Mouse (Mus musculus) midbrain, embryonic 11.5 days (tissue): ENCODE measurements around the gene Slc16a12. TPM values are rescaled to one million over a fixed set of nuclear protein-coding genes. Genes with fewer than 3 reads are reported as not detected.

Experiments
- ATAC-seq: fragments of 200-750 bp; cut with Nextera tagmentation; 2 replicates; pipeline ENCODE4 v1.8.0; 2017; ENCODE audit warnings: moderate TSS enrichment, moderate library complexity; ENCODE audit not compliant: low FRiP score
- DNase-seq: peaks from one replicate; pipeline ENCODE4 v3.0.0; 2015; ENCODE audit warnings: low spot score; ENCODE audit errors: missing footprints
- H3K27ac ChIP-seq: fragments of 300-500 bp; sonication (generic); 2 replicates; pipeline ENCODE4 v1.5.1; 2014; ENCODE audit warnings: low read depth, low read length
- H3K27me3 ChIP-seq: fragments of 300-500 bp; sonication (generic); 2 replicates; pipeline ENCODE4 v1.6.1; 2014; ENCODE audit warnings: mild to moderate bottlenecking, low read length, moderate library complexity, mixed read lengths; ENCODE audit not compliant: control insufficient read depth, insufficient read depth
- H3K36me3 ChIP-seq: fragments of 300-500 bp; sonication (generic); 2 replicates; pipeline ENCODE4 v1.6.1; 2014; ENCODE audit warnings: mild to moderate bottlenecking, low read length, moderate library complexity, mixed read lengths; ENCODE audit not compliant: control insufficient read depth, insufficient read depth
- H3K4me1 ChIP-seq: fragments of 300-500 bp; sonication (generic); 2 replicates; pipeline ENCODE4 v1.6.1; 2014; ENCODE audit warnings: low read length; ENCODE audit not compliant: control insufficient read depth, insufficient read depth
- H3K4me2 ChIP-seq: fragments of 300-500 bp; sonication (generic); 2 replicates; pipeline ENCODE4 v1.6.1; 2014; ENCODE audit warnings: mild to moderate bottlenecking, moderate library complexity
- H3K4me3 ChIP-seq: fragments of 300-500 bp; sonication (generic); 2 replicates; pipeline ENCODE4 v1.5.1; 2014; ENCODE audit warnings: low read depth, low read length
- H3K9ac ChIP-seq: fragments of 300-500 bp; sonication (generic); 2 replicates; pipeline ENCODE4 v1.6.1; 2014; ENCODE audit warnings: low read length
- H3K9me3 ChIP-seq: fragments of 300-500 bp; sonication (generic); 2 replicates; pipeline ENCODE4 v1.6.1; 2016; ENCODE audit warnings: low read length; ENCODE audit not compliant: control insufficient read depth
- WGBS: fragments of 180-500 bp; shearing (Covaris S2); extraction: QIAGEN DNeasy Blood & Tissue Kit; methylation state at CpG from one replicate; pipeline ENCODE4 v1.1.7; 2014; 5-methylcytosine and 5-hydroxymethylcytosine counted together
- polyA plus RNA-seq: library from polyadenylated mRNA; unstranded; fragments of >200 nt; fragmentation: Nextera tagmentation; extraction: Ambion mirVana; gene quantifications from 2 replicates; pipeline ENCODE4 v1.2.1, GENCODE M21; 2014

Slc16a12 gene
- polyA plus RNA-seq, 1 experiment from 2014 or later: 2.7 TPM

- Histone ChIP-seq H3K36me3 (no peaks in the 10 kb centered on the region), H3K27me3 (no peaks in the 10 kb centered on the region), H3K4me2 (no peak overlapping the region), H3K4me3 (no peak overlapping the region), H3K9me3 (no peaks in the 10 kb centered on the region), H3K4me1 (no peaks in the 10 kb centered on the region), H3K9ac (no peak overlapping the region), H3K27ac (no peak overlapping the region)
- ATAC-seq (no peak), DNase-seq (no peak)
These were observed 27.0 kb downstream of the Slc16a12 start for GRCm38 (mm10) chr19:34720130-34720529.

- no peak overlapping the region for H3K9ac ChIP-seq
- no peaks in the 10 kb centered on the region for H3K9me3 ChIP-seq
- H3K27me3 ChIP-seq: no peaks in the 10 kb centered on the region
- no peak overlapping the region for H3K27ac ChIP-seq
- H3K36me3 ChIP-seq: no peaks in the 10 kb centered on the region
- WGBS: 80% methylated on average over 5 of the region's 5 CpGs
- H3K4me1 ChIP-seq: no peaks in the 10 kb centered on the region
- H3K4me2 ChIP-seq: no peak overlapping the region
- ATAC-seq: no peak
- no peak overlapping the region for H3K4me3 ChIP-seq
- DNase-seq: no peak
These were observed 28.1 kb downstream of the Slc16a12 start for GRCm38 (mm10) chr19:34718963-34719362.

- no peaks in the 10 kb centered on the region for H3K36me3 ChIP-seq
- no peak overlapping the region for H3K4me3 ChIP-seq
- no peak overlapping the region for H3K9ac ChIP-seq
- ATAC-seq (no peak), DNase-seq (no peak)
- H3K9me3 ChIP-seq: no peaks in the 10 kb centered on the region
- H3K4me1 ChIP-seq: no peaks in the 10 kb centered on the region
- no peak overlapping the region for H3K4me2 ChIP-seq
- 80% methylated on average over 2 of the region's 2 CpGs for WGBS
- H3K27me3 ChIP-seq: no peaks in the 10 kb centered on the region
- no peak overlapping the region for H3K27ac ChIP-seq
These were observed 28.6 kb downstream of the Slc16a12 start for GRCm38 (mm10) chr19:34718478-34718877.

- no peaks in the 10 kb centered on the region for H3K4me1 ChIP-seq
- WGBS: 71% methylated on average over 1 of the region's 1 CpGs
These were observed 31.2 kb downstream of the Slc16a12 start for GRCm38 (mm10) chr19:34715895-34716294.

GRCm38 (mm10) chr19:34714250-34714666, 32.8 kb downstream of the Slc16a12 start:
- no peak for DNase-seq

More at GRCm38 (mm10) chr19:34715895-34716294, 31.2 kb downstream of the Slc16a12 start:
- Histone ChIP-seq H3K9ac (no peak overlapping the region), H3K27ac (no peak overlapping the region), H3K9me3 (no peaks in the 10 kb centered on the region), H3K4me3 (no peak overlapping the region), H3K36me3 (no peaks in the 10 kb centered on the region), H3K27me3 (no peaks in the 10 kb centered on the region), H3K4me2 (no peak overlapping the region)
- no peak for DNase-seq
- no peak for ATAC-seq

GRCm38 (mm10) chr19:34712050-34712449, 35.0 kb downstream of the Slc16a12 start:
- WGBS: 69% methylated on average over 2 of the region's 2 CpGs
- H3K9me3 ChIP-seq: no peaks in the 10 kb centered on the region
- no peaks in the 10 kb centered on the region for H3K27me3 ChIP-seq
- no peak overlapping the region for H3K4me2 ChIP-seq
- H3K36me3 ChIP-seq: no peaks in the 10 kb centered on the region
- no peak overlapping the region for H3K9ac ChIP-seq
- H3K4me3 ChIP-seq: no peak overlapping the region
- DNase-seq: no peak
- H3K27ac ChIP-seq: no peak overlapping the region
- no peaks in the 10 kb centered on the region for H3K4me1 ChIP-seq
- ATAC-seq: no peak

More at GRCm38 (mm10) chr19:34714250-34714666, 32.8 kb downstream of the Slc16a12 start:
- 84% methylated on average over 5 of the region's 5 CpGs for WGBS
- H3K4me2 ChIP-seq: no peak overlapping the region
- no peak overlapping the region for H3K4me3 ChIP-seq
- H3K27me3 ChIP-seq: no peaks in the 10 kb centered on the region
- H3K9ac ChIP-seq: no peak overlapping the region
- no peaks in the 10 kb centered on the region for H3K36me3 ChIP-seq
- no peaks in the 10 kb centered on the region for H3K4me1 ChIP-seq
- H3K27ac ChIP-seq: no peak overlapping the region
- no peaks in the 10 kb centered on the region for H3K9me3 ChIP-seq
- ATAC-seq: no peak

- Histone ChIP-seq H3K4me3 (no peak overlapping the region), H3K27me3 (no peaks in the 10 kb centered on the region), H3K9me3 (no peaks in the 10 kb centered on the region), H3K27ac (no peak overlapping the region), H3K36me3 (no peaks in the 10 kb centered on the region), H3K9ac (no peak overlapping the region), H3K4me1 (no peaks in the 10 kb centered on the region), H3K4me2 (no peak overlapping the region)
- ATAC-seq (no peak), DNase-seq (no peak)
- 82% methylated on average over 2 of the region's 2 CpGs for WGBS
These were observed 38.9 kb downstream of the Slc16a12 start for GRCm38 (mm10) chr19:34708221-34708620.

GRCm38 (mm10) chr19:34707571-34707970, 39.5 kb downstream of the Slc16a12 start:
- Histone ChIP-seq H3K36me3 (no peaks in the 10 kb centered on the region), H3K4me2 (no peak overlapping the region), H3K4me3 (no peak overlapping the region), H3K9me3 (no peaks in the 10 kb centered on the region), H3K27ac (no peak overlapping the region), H3K27me3 (no peaks in the 10 kb centered on the region), H3K9ac (no peak overlapping the region), H3K4me1 (no peaks in the 10 kb centered on the region)
- DNase-seq (no peak), ATAC-seq (no peak)
- 97% methylated on average over 2 of the region's 2 CpGs for WGBS

- Histone ChIP-seq H3K4me3 (no peak overlapping the region), H3K4me1 (no peaks in the 10 kb centered on the region), H3K4me2 (no peak overlapping the region), H3K27me3 (no peaks in the 10 kb centered on the region), H3K9me3 (no peaks in the 10 kb centered on the region), H3K36me3 (no peaks in the 10 kb centered on the region), H3K9ac (no peak overlapping the region), H3K27ac (no peak overlapping the region)
- 70% methylated on average over 6 of the region's 6 CpGs for WGBS
- DNase-seq (no peak), ATAC-seq (no peak)
These were observed 40.8 kb downstream of the Slc16a12 start for GRCm38 (mm10) chr19:34706261-34706660.

GRCm38 (mm10) chr19:34705141-34705540, 41.9 kb downstream of the Slc16a12 start:
- Histone ChIP-seq H3K9me3 (no peaks in the 10 kb centered on the region), H3K27ac (no peak overlapping the region), H3K27me3 (no peaks in the 10 kb centered on the region), H3K4me1 (no peaks in the 10 kb centered on the region), H3K36me3 (no peaks in the 10 kb centered on the region), H3K4me3 (no peak overlapping the region), H3K9ac (no peak overlapping the region), H3K4me2 (no peak overlapping the region)
- ATAC-seq (no peak), DNase-seq (no peak)
- 91% methylated on average over 1 of the region's 1 CpGs for WGBS
